Mouse (Mus musculus): ENCODE measurements around the gene Eln.

DNA sequence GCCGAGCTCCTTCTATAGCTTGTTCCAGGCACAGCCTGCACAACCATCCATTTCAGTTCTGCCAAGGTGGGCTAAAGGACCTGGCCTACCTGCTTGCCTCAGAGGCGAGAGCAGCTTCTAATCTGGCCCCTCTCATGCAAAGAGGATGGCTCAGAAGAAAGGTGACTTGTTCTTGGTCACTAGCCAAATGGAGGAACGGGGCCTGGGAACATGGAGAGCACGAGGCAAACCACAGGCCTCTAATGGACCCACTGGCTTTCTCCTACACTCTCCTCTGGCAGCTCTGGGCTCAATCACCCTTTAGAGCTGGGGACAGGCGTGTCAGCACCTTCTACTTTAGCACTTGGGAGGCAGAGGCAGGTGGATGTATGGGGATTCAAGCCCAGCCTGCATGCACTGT lies 72.1 kb downstream of the Eln start:
- no peak for TF ChIP-seq CTCF (IDR thresholded peaks at IDR 0.05; ENCODE audit: control insufficient read depth, insufficient read depth, low read length)
- no peak for TF ChIP-seq POLR2A (IDR thresholded peaks at IDR 0.05; ENCODE audit: borderline replicate concordance, control insufficient read depth, low read depth, low read length)
